Mouse (Mus musculus): ENCODE measurements around the gene Rab1a.
"Not testable (repeated sequence)": the region's sequence is repeated elsewhere in the genome, so short reads cannot be mapped to it uniquely, and the experiment has no call there.

Gene Rab1a

DNA sequence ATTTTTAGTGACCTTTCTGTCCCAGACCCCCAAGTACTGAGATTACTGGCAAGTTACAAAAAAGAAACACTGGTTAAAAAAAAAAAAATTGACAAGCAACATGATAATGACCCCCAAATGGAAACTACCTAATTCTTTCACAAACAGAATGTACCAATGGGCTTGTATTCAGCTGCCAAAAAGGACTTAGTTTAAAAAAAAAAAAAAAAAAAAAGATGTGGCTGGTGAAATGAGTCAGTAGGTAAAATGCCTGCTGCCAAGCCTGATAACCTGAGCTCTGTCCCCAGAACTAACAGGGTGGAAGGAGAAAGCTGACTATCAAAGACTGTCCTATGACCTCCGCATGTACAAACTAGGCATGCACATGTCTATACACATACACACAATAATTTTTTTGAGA is 16.0 kb downstream of the Rab1a start:
- DNase-seq (ENCODE audit: low read depth): no peak

DNA sequence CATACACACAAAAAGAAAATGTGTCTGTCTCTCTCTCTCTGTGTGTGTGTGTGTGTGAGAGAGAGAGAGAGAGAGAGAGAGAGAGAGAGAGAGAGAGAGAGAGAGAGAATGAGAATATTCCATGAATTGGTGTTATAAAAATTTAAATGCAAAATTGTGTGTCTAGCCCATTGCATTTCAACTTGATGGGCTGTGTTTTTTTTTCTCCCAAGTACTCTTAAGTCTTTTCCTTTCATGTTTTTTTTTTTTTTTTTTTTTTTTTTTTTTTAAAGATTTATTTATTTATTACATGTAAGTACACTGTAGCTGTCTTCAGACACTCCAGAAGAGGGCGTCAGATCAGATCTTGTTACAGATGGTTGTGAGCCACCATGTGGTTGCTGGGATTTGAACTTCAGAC is 20.4 kb downstream of the Rab1a start:
- not testable (repeated sequence) for DNase-seq (ENCODE audit: low read depth)

DNA sequence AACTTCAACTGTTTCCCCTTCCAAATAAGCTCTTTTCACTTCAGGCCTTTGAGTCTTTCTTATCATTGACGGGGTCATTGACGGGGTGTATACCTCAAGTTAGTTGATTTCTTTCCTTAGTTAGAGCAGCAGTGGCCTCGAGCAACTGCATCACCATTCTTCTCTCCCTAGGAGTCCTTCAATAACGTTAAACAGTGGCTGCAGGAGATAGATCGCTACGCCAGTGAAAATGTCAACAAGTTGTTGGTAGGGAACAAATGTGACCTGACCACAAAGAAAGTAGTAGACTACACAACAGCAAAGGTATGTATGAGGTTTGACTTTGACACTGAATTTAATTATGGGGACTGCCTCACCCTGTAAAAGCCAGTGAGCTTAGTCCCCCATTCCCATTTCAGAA is 23.0 kb downstream of the Rab1a start:
- DNase-seq (ENCODE audit: low read depth): no peak

DNA sequence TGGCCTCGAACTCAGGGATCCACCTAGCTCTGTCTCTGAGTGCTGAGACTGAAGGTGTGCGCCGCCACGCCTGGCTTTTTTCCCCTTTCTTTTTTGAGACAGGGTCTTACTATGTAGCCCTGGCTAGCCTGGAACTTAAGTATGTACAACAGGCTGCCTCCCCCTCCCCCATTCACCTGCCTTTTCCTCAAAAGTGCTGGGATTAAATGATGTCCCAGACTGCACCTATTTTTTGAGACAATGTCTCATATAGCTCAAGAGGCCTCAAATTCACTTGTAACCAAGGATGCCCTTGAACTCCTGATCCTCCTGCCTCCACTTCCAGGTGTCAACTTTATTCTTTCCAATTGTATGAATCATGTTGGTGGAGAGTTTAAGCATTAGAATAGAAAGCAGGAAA is 24.7 kb downstream of the Rab1a start:
- DNase-seq (ENCODE audit: low read depth): no peak

DNA sequence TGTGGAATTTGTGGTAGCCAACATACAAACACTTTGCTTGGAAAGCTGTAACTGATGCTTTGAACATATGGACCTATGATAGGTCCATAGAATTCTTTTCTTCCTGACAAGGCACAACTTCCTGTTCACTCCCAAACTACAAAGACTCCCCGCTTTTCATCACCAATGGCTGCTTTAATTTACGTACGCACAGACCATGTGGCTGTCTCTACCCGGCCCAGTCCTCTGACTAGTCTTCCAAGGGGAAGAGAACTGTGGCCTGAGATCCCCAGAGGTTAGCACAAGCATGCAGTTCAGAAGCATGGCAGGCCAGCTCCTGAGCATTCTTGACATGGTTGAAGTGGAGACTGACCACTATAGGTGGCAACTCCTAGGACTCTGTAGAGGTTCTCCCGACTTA is 27.4 kb downstream of the Rab1a start:
- no peak for DNase-seq (ENCODE audit: low read depth)

GRCm38 (mm10) chr11:20229311-20229710 is 28.1 kb downstream of the Rab1a start:
- no peak for DNase-seq (ENCODE audit: low read depth)

- DNase-seq (ENCODE audit: low read depth): no peak
Measured at GRCm38 (mm10) chr11:20230286-20230685, 29.1 kb downstream of the Rab1a start.

DNA sequence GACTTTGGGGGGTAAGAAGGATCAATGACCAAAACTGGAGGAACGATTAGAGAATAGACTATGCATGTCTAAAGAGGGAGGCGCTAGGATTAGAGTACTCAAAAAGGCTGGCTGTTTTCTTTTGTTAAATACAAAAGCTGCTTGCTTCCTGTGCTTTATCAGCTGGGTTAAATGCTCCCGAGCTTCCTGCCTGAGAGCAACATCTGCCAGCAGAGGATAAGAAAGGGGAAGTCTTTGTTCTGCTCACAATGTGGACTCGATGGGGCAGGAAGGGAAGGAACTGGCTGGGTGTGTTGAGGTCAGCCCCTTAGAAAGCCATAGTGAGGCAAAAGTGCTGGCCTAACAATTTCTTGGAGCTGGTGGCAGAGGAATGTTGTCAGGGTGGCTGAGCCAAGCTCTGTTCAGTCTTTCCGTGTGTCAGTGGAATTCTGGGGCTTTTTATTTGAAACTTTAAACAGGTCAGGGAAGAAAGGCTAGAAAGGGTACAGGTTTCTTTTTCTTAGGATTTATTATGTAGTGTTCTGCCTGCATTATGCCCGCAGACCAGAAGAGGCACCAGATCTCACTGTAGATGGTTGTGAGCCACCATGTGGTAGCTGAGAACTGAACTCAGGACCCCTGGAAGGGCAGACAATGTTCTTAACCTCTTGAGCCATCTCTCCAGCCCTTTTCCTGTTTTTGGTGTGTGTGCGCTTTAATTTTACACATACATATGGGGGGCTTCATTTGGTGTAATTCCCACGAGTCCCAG is 30.1 kb downstream of the Rab1a start:
- DNase-seq (ENCODE audit: low read depth): peak; percentile 57

- DNase-seq (ENCODE audit: low read depth): no peak
Measured at GRCm38 (mm10) chr11:20232016-20232755, 31.0 kb downstream of the Rab1a start.

GRCm38 (mm10) chr11:20234233-20234632 is 33.0 kb downstream of the Rab1a start:
- no peak for DNase-seq (ENCODE audit: low read depth)

- DNase-seq (ENCODE audit: low read depth): no peak
Measured at GRCm38 (mm10) chr11:20237018-20237417, 35.8 kb downstream of the Rab1a start.

DNA sequence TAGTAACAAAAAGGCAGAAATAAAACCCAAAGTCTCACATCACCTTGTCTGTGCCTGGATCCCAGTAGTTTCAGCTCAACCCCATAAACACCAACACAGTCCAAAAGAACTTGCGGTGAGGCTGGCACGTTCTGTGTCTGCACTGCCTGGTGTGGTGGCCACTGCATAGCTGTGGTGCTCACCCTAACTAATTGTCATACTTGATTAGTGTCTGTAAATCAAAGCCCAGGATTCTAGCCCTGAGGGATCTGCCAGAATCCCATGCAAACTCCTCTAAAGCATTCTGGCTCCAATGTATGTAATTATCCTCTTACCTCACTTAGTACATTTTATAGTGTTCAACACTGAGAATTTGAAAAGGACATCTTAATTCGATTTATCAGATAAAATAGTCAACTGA is 36.7 kb downstream of the Rab1a start:
- no peak for DNase-seq (ENCODE audit: low read depth)

GRCm38 (mm10) chr11:20239279-20239861 is 38.1 kb downstream of the Rab1a start:
- no peak for DNase-seq (ENCODE audit: low read depth)

DNA sequence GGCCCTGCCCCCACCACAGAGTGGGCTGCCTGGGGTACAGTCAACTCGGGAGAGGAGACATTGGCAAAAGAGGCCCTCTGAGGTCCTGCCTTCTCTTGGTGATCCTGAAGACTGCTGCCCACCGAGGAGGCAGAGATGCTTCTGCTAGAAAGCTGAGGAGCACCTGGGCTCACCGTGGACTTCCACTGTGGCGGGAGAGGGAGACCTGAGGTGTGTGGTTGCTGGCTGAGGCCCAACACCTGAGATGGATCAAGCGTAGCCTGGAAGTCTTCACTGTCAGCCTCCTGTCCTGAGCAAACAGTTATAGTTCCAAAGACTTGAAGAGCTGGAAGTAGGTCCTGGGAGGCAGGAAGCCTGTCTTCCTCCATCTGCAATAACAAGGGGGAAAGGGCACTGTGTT is 39.1 kb downstream of the Rab1a start:
- no peak for DNase-seq (ENCODE audit: low read depth)

DNA sequence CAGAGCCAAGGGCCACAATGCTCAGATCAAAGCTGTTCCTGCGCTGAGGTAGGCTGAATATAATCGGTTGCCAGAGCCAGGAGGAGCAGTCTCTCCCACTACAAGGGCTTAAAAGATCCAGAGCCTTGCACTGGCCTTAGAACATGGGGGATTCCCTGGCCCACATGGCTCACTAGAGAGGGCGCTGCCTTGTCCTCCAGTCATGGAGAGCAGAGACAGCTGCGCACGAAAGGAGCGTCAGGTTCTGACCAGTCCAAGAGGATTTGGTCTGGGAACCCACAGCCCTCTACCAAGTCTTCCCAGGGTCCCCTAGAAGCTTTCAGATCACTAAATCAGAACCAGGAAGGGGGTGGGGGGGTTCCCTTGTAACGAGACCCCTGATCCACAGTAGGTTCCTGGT is 40.1 kb downstream of the Rab1a start:
- DNase-seq (ENCODE audit: low read depth): no peak

DNA sequence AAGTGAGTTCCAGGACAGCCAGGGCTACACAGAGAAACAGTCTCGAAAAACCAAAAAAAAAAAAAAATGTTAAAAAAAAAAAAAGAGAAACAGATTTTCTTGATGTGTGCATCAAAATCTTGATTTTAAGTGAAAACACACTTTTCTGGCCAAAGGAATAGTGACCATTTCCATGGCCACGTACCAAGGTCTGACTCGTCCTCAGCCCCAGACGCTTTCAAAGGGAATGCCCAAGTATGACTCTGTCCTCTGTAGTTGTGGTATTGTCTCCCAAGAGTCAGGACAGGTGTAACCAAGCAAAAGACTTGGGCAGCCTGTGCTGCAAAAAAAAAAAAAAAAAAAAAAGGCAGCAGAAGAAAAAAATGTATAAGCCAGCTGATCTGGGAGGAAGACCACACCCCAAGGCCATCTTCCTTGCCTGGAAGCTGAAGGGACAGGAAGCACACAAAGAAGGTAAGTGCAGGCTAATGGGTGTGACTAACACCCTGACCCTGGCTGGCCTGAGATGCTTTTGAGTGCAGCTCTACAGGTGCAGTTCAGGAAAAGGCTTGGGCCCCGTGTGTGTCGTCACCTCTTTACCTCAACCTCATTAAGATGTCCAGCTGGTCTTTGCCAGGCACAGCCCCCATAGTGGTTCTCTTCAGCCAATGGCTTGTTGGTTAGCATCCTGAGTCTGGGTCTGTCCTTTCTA is 41.3 kb downstream of the Rab1a start:
- DNase-seq (ENCODE audit: low read depth): no peak

- DNase-seq (ENCODE audit: low read depth): no peak
Measured at GRCm38 (mm10) chr11:20243214-20243913, 42.1 kb downstream of the Rab1a start.

DNA sequence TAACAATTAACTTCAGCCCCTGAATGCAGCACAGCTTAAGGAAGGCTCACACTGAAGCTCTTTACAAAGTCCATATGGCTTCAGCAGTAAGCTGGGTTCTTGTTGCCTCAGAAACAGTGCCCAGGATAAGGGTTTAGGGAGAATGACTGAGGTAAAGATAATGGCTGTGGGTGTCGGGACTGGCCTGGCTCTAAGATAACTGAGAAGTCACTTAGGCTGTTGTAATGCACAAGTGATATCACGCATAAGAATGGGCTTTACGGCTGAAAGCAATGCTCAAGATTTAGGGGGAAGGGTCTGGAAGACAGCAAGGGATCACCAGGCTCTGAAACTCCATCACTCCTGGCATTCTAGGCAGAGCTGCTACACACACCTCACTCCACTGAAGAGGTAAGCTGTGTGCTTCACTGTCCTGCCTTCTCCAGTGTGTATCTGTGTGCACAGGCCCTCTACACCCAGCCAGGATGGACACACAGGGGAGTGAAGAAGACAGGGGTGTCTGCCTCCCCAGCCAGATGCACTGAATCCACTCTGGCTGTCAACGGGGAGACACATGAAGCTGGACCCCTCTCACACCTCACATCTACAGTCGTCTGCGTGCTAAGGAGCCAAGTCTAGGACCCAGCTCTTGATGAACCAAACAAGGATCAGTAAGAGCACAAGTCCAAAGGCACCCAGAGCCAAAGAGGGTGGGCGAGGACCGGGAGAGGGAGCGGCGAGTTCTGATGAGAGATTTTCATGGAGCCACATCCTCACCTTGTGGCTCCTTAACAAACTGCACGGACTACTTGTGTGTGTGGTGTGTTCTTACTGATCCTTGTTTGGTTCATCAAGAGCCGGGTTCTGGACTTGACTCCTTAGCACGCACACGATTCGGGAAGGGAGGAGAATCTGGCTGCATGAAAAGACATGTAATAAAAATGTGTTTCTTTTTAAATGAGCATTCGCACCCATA is 43.4 kb downstream of the Rab1a start:
- DNase-seq (ENCODE audit: low read depth): no peak

DNA sequence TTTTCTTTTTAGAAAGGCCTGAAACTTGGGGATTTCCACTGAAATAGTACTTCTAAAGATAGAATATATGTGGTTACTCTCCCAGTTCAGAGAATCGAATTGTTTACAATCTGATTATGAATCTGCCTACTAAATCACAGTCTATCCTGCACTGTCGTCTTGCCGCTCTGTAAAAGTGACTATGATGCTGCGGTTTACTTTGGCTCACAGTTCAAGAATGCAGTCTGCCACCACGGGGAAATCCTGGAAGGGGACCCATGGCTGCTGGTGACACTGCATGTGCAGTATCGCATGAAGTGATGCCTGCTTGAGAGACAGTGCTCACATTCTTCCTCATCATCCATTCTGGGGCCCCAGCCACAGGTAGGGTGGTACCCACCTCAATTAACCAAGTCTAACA is 44.1 kb downstream of the Rab1a start:
- no peak for DNase-seq (ENCODE audit: low read depth)

- no peak for DNase-seq (ENCODE audit: low read depth)
Measured at GRCm38 (mm10) chr11:20246616-20247015, 45.4 kb downstream of the Rab1a start.

All from c-Kit-positive CD71-positive TER-119-negative erythroid progenitor cells, embryonic 14.5 days (primary cell).